Mouse (Mus musculus) gastrocnemius, postnatal 4 days (tissue): Measurements from ENCODE around the gene Hrc. TPM values are rescaled to one million over a fixed set of nuclear protein-coding genes. Genes with fewer than 3 reads are reported as not detected.
A peak's percentile ranks its signal among the peaks of the same experiment; 100 is the strongest.

Experiments used
- DNase-seq, 2 experiments: peaks; one replicate each; pipeline ENCODE4 v3.0.0; 2021 to 2022; ENCODE audit warnings: low spot score in 2 of 2, mixed read lengths in 2 of 2
- total RNA-seq, 2 experiments: library from RNA; stranded (reverse); gene quantifications; 2 replicates each; pipeline ENCODE4 v1.2.3; 2021

The Hrc gene
- total RNA-seq, 2 experiments from 2014 or later, result 523 to 551 TPM

DNA sequence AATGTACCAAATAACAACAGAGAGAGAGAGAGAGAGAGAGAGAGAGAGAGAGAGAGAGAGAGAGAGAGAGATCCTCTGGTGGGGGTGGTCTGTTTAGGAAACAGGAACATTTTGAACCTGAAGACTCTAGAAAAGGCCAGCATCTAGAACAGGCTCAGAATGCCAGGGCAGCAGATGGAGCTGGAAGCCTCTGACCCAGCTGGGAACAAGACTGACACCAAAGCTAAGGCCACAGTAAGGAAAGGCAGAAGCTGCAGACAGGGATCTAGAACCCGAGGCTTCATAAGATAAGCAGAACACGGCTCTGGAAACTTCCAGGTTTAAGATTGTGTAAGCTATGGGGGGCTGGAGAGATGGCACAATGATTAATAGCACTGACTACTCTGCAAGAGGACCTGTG, 28.9 kb downstream of the Hrc start:
- no peak for DNase-seq

DNA sequence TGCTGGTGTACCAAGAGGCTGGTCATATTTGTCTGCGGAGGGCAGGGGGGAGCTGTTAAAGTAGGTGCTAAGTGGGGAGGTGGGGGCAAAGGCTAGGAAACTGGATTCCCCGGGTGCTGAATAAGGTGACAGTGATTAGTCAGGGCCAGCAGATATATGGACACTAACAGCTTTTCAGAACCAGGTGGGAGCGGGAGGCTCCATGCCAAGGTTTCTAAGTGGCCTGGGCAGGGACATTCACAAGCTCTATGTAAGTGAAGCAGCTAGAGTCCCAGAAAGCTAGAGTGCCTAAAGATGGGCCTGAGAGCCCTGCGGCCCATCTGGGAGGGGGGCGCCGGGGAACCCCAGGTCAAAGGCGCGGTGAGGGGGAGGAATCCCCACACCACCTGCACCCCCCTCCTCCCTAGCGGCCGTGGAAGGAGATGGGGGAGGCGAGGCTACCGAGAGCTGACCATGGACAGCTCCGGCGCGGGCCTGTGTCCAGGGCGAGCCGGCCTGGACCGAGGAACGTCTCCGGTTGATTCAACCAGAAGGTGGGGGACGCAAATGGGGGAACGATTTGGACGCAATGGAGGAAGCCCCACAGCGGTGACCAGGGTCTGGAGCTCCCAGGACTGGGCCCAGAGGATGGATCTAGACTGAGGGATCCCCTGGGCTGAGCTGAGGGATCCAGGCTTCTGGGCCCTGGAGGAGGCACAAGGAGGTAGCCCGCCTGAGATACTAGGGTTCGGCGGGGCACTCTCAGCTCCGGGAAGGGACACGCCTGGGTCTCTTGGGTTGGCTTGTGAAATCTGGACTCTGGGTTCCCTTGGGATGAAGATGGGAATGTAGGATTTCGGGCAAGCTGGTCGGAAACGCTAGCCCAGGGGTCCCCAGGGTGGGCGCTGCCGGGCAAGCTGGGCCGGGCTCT, 30.9 kb downstream of the Hrc start:
- peak in 1 of 2 experiments; percentile 67 for DNase-seq

DNA sequence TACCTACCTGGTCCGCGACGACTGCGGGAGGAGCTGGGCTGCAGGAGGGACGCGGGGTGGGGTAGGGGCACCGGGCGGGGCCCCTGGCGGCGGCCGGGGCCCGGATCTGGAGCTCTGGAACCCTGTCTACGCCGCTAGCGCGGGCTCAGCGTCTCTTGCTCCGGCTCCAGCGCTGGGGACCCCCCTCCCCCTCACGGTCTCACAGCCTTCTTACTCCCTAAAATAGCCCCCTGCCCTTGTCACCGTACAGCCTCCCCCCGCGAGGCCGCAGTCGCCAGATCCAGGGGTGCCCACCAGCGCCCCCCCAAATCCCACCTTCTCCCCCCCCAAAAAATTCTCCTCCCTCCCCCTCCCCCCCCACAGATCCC, 31.5 kb downstream of the Hrc start, which contains the start of gene Ppfia3:
Gene Ppfia3, minus strand, starts transcription at position 368 of the 368 bp plus-strand sequence.
- peak in 1 of 2 experiments; percentile 30 for DNase-seq

DNA sequence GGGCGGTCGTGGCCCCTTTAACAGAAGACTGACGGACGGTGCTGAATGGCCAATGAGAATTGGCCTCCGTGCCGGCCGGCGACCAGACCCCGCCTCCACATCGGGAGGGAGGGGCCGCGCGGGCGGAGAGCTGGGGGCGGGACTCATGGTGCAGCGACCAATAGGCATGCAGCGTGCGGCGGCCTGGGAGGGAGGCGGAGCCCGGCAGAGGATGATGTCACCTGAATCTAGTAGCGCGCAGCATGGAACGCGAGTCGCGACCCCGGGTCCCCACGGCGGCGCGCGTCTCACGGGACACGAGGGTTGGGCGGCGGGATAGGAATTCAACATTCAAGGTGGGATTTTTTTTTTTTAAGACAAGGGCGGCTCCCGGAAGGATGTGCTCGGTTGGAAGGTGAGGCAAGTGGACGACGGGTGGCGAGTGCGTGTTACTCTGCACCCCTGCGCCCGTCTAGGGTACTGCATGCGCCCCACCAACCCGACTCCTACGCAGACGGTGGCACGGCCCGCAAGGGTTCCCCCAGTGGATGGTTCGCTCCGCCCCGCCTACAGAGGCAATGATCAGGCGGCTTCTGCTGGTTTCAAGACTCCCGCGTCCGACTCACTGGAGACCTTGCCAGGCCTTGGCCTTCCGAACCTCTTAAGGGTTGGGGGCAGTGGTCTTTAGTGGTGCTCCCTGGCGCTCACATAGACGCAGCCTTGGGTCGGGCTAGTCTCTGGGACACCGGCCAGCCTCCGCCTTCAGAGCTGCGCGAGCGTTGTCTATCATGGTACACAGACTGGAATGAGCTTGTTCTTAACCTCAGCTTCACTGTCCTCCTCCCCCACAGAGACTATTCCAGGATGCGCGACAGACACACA, 32.2 kb downstream of the Hrc start:
- peak; percentile 96 to 97 for DNase-seq

DNA sequence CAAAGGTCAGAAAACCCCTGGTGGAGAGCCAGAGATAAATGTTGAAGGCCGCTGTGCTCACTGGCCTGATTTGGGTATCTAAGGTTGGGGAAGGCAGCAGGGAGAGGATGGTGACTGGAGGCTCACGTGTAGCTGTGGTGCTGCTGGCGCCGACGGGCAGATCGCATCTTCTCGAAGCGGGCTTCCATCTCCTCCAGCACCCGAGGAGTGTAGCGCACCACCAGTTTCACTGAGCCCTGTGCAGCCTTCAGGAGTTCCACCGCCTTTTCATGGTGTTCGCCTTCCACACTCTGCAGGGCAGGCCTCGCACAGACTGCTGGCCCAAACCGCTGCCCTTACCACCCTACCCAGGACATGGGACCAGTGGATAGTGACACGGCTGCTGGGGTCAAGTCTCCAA, 33.1 kb downstream of the Hrc start:
- DNase-seq, result no peak

DNA sequence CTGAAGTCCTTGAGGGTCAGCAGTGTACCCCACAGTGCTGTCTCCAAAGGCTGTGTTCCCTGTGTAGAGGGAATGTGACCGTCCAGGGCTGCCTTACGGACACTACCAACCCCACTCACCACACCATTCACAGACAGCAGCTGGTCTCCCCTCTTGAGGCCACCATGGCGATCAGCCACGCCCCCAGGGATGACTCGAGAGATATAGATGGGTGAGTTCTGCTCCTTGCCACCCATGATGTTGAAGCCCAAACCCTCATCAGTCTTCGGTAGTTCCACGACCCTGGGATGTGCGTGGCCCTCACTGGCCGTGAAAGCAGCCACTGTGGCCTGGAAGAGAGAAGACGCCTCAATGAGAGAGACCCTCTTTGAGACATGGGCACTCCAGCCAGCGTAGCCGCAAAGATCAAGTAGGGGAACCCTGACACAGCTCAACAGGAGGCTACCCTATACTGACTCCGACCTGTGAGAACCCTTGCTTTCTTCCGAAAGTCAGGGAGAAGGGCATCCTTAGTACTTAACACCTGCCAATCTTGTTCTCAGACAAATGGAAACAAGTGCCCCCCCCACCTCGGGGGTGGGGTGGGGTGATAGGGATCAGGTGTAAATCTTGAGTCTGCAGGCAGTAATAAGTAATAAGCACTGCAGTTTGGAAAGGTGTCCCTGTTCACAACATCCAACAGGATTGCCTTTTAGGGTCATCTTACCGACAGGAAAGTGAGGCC, 34.1 kb downstream of the Hrc start:
- DNase-seq, result no peak

DNA sequence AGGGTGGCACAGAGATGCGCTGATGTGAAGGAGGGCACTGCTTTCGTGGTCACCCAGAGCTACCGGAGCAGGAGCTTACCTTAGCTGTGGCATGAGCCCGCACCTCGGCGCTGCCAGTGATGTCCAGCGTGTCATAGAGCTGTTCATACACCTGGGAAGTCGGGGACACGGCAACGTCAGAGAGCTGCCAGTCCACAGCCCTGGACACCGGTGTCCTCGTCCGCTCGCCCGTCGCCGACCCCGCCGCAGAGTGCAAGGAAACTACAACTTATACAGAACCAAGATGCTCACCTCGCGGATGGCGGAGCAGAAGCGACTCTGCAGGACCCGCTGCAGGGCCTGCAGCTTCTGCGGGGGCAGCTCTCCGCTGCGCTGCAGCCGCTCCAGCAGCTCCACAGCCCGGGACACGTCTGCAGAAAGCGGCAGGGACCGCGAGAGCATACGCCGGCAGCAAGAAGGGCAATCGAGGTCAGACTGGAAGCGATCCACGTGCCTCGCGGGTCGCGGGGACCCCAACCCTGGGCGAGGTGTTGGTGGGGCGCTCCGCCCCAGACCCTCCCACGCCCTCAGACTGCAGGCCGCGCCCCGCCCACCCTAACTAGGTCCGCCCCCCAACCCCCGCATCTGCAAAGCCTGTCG, 34.9 kb downstream of the Hrc start:
- DNase-seq, result no peak

DNA sequence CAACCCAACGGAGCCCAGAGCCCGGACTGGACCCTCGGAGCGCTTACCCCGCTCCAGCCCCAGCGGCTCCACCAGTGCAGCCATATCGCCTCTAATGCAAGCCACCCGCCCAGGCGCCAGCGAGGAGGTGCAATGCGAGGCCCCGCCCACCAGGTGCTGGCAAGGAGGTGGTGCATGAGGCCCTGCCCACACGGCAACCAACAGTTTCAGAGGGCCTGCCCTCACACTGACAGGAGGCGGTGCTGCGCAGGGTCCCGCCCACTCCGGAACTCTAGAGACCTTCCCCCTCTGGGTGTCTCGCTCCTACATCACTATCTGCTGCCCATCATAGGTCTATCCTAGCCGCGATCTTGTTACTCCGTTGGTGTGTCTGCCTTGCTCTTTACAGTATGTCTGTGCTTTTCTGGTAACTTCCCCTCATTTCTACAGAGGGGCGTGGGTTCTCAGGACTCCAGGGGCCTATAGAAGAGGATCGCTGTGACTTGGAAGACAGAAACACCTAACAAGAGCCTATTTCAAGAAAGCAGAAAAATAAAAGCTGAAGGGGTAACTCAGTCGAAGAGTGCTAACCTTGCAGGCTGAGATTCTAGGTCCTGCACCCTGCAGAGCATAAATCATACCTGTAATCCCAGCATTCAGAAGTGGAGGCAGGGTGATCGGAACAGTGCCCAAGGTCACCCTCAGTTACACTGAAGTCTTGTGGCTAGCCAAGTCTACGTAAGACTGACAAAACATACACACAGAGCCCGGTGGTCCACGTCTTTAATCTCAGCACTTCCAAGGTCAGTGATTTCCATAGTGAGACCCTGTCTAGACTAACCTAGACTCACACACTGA, 35.6 kb downstream of the Hrc start, which contains the start of gene Lin7b:
Gene Lin7b, minus strand, starts transcription at position 109 of the 837 bp plus-strand sequence.
- peak; percentile 55 to 80 for DNase-seq

DNA sequence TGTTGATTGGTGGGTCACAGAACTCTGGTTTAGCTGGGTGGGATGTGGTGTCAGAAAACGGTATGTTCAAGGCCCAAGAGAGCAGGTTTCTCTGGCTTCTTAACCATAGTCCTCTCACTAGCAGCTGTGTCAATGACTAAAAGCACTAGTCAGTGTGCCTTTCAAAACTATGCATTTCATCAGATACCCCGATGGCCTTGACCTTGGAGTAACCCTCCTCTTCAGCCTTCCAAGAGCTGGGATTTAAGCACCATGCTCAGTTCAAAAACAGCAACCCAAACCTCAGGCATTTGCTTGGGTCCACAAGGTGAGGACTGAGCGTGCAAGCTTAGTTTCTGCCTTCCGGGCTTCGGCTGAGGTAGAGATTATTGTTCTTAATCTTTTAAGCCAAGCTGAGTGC, 37.3 kb downstream of the Hrc start:
- no peak for DNase-seq

DNA sequence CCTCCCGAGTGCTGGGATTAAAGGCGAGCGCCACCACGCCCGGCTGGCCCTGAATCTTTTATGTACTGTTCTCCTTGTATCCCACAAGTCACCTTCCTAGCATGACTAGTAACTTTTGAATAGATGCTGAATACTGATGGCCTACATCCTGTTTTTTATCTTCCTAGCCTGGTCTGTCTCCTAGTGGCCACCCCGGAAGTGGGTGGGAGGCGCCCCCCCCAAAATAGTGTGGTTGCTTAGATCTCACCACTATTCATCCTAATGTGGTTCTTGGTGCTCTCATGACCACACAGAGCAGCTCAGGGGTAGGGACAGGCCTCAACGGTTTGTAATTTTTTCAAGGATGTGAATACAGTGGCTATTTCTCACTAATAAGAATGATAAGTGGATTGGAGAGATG, 39.5 kb downstream of the Hrc start:
- no peak for DNase-seq

DNA sequence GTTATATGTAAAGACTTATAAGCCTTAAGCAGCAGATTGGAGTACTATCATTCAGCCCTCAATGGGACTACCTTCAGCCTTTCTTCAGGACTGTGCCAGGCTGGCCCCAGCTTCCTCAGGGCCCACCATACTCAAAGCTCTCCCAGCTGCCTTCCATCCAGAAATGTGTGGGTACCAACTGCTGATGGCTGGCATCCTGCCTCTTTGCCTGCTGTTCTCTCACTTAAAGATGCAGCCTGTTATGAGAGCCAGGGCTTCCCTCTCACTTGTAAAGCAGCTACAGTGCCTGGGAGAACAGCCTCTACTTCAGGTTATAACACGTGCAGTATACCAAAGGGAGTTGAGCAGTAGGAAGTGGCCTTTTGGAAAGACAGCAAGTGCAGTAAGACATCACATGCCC, 41.0 kb downstream of the Hrc start:
- no peak for DNase-seq

DNA sequence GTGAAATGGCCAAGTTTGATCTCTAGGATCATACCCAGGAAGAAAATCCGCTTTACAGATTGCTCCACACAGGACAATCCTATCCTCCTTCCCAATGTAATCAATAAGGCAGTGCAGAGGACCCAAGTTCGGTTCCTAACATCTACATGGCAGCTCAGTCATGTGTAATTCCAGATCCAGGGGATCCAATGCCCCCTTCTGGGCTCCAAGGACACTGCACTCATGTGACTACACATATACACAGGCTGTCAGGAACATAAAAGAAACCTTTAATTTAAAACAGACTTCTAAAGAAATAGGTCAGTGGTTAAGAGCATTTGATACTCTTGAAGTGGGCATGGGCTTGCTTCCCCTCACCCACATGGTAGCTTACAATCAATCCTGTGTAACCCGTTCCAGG, 51.0 kb downstream of the Hrc start:
- DNase-seq, result no peak

Other genes starting within 250 kb of the Hrc start
- gene Rcn3, start 243.1 kb upstream of the Hrc start, total RNA-seq, result 100 to 1,000 TPM; 172 to 192 TPM
- 10 to 100 TPM; 84.6 to 87.3 TPM for gene Fcgrt, start 231.4 kb upstream of the Hrc start, total RNA-seq
- 1,000 to 10,000 TPM in 1 of 2 experiments, 100 to 1,000 TPM in 1; 985 to 1,047 TPM for gene Rps11, start 210.9 kb upstream of the Hrc start, total RNA-seq
- 1,000 to 10,000 TPM; 1,483 to 1,628 TPM for gene Rpl13a, start 206.5 kb upstream of the Hrc start, total RNA-seq
- gene Gm45713, start 199.1 kb upstream of the Hrc start, total RNA-seq, result under 1 TPM in 1 of 2 experiments, not detected in 1; 0.34 TPM
- gene Flt3l, start 198.9 kb upstream of the Hrc start, total RNA-seq, result 1 to 10 TPM; 2.4 to 5.1 TPM
- 10 to 100 TPM; 52.1 to 59.3 TPM for gene Pih1d1, start 181.0 kb upstream of the Hrc start, total RNA-seq
- gene Aldh16a1, start 180.7 kb upstream of the Hrc start, total RNA-seq, result 10 to 100 TPM; 34.8 to 51.6 TPM
- gene Slc17a7, start 171.3 kb upstream of the Hrc start, total RNA-seq, result 1 to 10 TPM; 2.6 to 3.0 TPM
- under 1 TPM; 0.34 to 0.42 TPM for gene Gfy, start 155.7 kb upstream of the Hrc start, total RNA-seq
- gene Pth2, start 154.3 kb upstream of the Hrc start, total RNA-seq, result not detected
- gene Ccdc155, start 130.4 kb upstream of the Hrc start, total RNA-seq, result 1 to 10 TPM; 3.2 to 4.9 TPM
- gene Dkkl1, start 123.1 kb upstream of the Hrc start, total RNA-seq, result not detected
- gene Tead2, start 119.5 kb upstream of the Hrc start, total RNA-seq, result 10 to 100 TPM; 40.0 to 51.4 TPM
- 1 to 10 TPM; 3.7 to 4.8 TPM for gene Cd37, start 96.2 kb upstream of the Hrc start, total RNA-seq
- not detected for gene Slc6a16, start 94.2 kb upstream of the Hrc start, total RNA-seq
- not detected for gene Slc6a21, start 57.8 kb upstream of the Hrc start, total RNA-seq
- 10 to 100 TPM; 42.7 to 53.4 TPM for gene Trpm4, start 1.5 kb upstream of the Hrc start, total RNA-seq
- 1 to 10 TPM; 1.9 to 2.4 TPM for gene Ppfia3, start 31.7 kb downstream of the Hrc start, total RNA-seq
- 1 to 10 TPM in 1 of 2 experiments, under 1 TPM in 1; 0.86 to 1.1 TPM for gene Lin7b, start 35.3 kb downstream of the Hrc start, total RNA-seq
- 100 to 1,000 TPM; 215 to 251 TPM for gene Snrnp70, start 60.5 kb downstream of the Hrc start, total RNA-seq
- 10 to 100 TPM; 11.4 to 12.8 TPM for gene Kcna7, start 70.4 kb downstream of the Hrc start, total RNA-seq
- under 1 TPM; 0.61 to 0.98 TPM for gene Ntf5, start 78.4 kb downstream of the Hrc start, total RNA-seq
- not detected for gene Lhb, start 85.5 kb downstream of the Hrc start, total RNA-seq
- 100 to 1,000 TPM; 114 to 133 TPM for gene Gys1, start 99.6 kb downstream of the Hrc start, total RNA-seq
- gene Ruvbl2, start 102.8 kb downstream of the Hrc start, total RNA-seq, result 10 to 100 TPM; 41.4 to 41.8 TPM
- gene Ftl1, start 124.6 kb downstream of the Hrc start, total RNA-seq, result 100 to 1,000 TPM; 339 to 373 TPM
- 10 to 100 TPM; 39.3 to 43.8 TPM for gene Bax, start 131.6 kb downstream of the Hrc start, total RNA-seq
- under 1 TPM; 0.17 to 0.36 TPM for gene Tulp2, start 146.6 kb downstream of the Hrc start, total RNA-seq
- 1 to 10 TPM; 3.8 to 5.4 TPM for gene Gm45808, start 151.5 kb downstream of the Hrc start, total RNA-seq
- 1 to 10 TPM; 8.3 TPM for gene Dhdh, start 153.5 kb downstream of the Hrc start, total RNA-seq
- gene Nucb1, start 175.1 kb downstream of the Hrc start, total RNA-seq, result 100 to 1,000 TPM; 182 to 199 TPM
- gene Ppp1r15a, start 191.0 kb downstream of the Hrc start, total RNA-seq, result 10 to 100 TPM; 22.7 to 23.5 TPM
- gene Plekha4, start 191.0 kb downstream of the Hrc start, total RNA-seq, result 10 to 100 TPM; 17.1 to 20.3 TPM
- gene Hsd17b14, start 219.6 kb downstream of the Hrc start, total RNA-seq, result under 1 TPM; 0.61 to 0.80 TPM
- gene Bcat2, start 234.9 kb downstream of the Hrc start, total RNA-seq, result 10 to 100 TPM; 32.2 to 36.3 TPM